Mouse (Mus musculus): ENCODE results near the gene Crkl. TPM values are rescaled to one million over a fixed set of nuclear protein-coding genes. Genes with fewer than 3 reads are reported as not detected.

Crkl gene
- polyA plus RNA-seq, 1 experiment from 2014 or later: 92.2 TPM

GRCm38 (mm10) chr16:17460254-17460653 lies 8.5 kb downstream of the Crkl start:
- Histone ChIP-seq H3K9me3 (no peaks in the 10 kb centered on the region), H3K4me3 (replicated peaks) (no peak overlapping the region), H3K4me1 (replicated peaks) (peaks cover 17% of the 10 kb centered on the region; the same call in 1 of the 2 replicates), H3K36me3 (peaks cover 78% of the 10 kb centered on the region), H3K27me3 (no peaks in the 10 kb centered on the region), H3K4me2 (no peak overlapping the region), H3K27ac (no peak overlapping the region), H3K9ac (replicated peaks) (no peak overlapping the region)
- ATAC-seq (ENCODE audit: insufficient number of reproducible peaks, insufficient read depth, low FRiP score, low TSS enrichment, low read depth): no peak
- 90% methylated on average over 4 of the region's 4 CpGs for WGBS

DNA sequence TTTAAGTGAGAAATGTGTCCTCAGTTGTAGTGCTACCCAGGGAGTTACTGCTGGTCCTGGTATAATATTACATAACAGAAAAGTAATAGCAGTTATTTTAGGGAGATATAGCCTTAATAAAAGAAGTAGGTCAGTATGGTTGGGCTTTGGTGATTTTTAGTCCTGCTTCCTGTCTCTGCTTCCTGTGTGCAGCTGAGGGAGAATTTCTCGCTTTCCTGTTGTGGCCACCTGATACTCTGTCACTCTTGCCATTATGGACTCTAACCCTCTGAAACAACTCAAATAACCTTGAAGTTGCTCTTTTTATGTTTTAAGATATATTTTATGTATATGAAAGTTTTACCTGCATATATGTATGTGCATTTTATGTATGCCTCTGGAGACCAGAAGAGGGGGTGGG lies 9.8 kb downstream of the Crkl start:
- no peak overlapping the region for H3K27ac ChIP-seq
- no peak overlapping the region for H3K4me2 ChIP-seq
- 0 out of 2 replicates have a peak, but pooled peaks cover 13% of the 10 kb centered on the region for H3K4me1 ChIP-seq (replicated peaks)
- H3K27me3 ChIP-seq: no peaks in the 10 kb centered on the region
- 93% methylated on average over 1 of the region's 1 CpGs for WGBS
- no peaks in the 10 kb centered on the region for H3K9me3 ChIP-seq
- no peak for ATAC-seq (ENCODE audit: insufficient number of reproducible peaks, insufficient read depth, low FRiP score, low TSS enrichment, low read depth)
- H3K36me3 ChIP-seq: peaks cover 66% of the 10 kb centered on the region
- H3K4me3 ChIP-seq (replicated peaks): no peak overlapping the region
- no peak overlapping the region for H3K9ac ChIP-seq (replicated peaks)

GRCm38 (mm10) chr16:17463184-17463583 lies 11.4 kb downstream of the Crkl start:
- Histone ChIP-seq H3K9me3 (no peaks in the 10 kb centered on the region), H3K27me3 (no peaks in the 10 kb centered on the region), H3K4me2 (no peak overlapping the region), H3K27ac (no peak overlapping the region), H3K4me1 (replicated peaks) (0 out of 2 replicates have a peak, but pooled peaks cover 7% of the 10 kb centered on the region), H3K9ac (replicated peaks) (no peak overlapping the region), H3K4me3 (replicated peaks) (no peak overlapping the region), H3K36me3 (peaks cover 57% of the 10 kb centered on the region)
- no peak for ATAC-seq (ENCODE audit: insufficient number of reproducible peaks, insufficient read depth, low FRiP score, low TSS enrichment, low read depth)
- WGBS: 86% methylated on average over 2 of the region's 2 CpGs

DNA sequence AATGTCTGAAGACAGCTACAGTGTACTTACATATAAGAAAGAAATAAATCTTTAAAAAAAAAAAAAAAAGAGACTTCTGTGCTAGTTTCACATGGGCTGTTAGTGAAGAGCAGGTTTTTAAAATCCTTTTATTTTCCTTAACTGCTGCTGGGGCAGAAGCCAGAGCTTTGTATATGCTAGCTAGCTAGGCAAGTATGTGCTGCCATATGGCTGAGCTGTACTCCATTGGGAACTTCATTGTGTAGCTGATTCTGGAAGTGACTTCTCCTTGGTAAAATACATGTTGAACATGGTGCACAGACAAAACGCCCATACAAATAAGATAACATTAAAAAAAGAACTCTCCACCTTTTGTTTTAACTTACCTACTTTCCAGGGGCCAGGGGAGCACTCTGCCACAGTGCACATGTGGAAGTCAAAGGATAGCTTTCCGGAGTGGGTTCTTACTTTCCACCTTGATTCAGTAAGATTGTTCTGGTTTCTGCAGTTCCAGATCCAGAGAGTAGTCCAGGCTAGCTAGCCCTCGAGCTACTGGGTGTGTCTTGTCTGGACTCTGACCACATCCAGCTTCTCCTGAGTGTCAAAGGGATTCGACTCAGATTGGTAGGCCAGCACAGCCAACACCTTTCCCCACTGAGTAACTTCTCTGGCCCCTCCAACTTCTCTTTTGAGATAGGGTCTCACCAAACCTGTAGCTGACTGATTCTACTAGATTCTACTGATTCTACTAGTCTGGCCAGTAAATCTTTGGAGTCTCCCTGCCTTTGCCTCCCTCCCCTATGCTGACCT lies 15.3 kb downstream of the Crkl start:
- Histone ChIP-seq H3K27me3 (no peaks in the 10 kb centered on the region), H3K4me2 (no peak overlapping the region), H3K4me3 (replicated peaks) (no peak overlapping the region), H3K27ac (no peak overlapping the region), H3K4me1 (replicated peaks) (0 out of 2 replicates have a peak, but pooled peaks cover 5% of the 10 kb centered on the region), H3K36me3 (peaks cover 54% of the 10 kb centered on the region), H3K9me3 (no peaks in the 10 kb centered on the region), H3K9ac (replicated peaks) (no peak overlapping the region)
- no peak for ATAC-seq (ENCODE audit: insufficient number of reproducible peaks, insufficient read depth, low FRiP score, low TSS enrichment, low read depth)
- WGBS: 80% methylated on average over 4 of the region's 4 CpGs

GRCm38 (mm10) chr16:17472498-17472897 lies 20.7 kb downstream of the Crkl start:
- H3K4me1 ChIP-seq (replicated peaks): no peaks in the 10 kb centered on the region
- no peak overlapping the region for H3K9ac ChIP-seq (replicated peaks)
- WGBS: 89% methylated on average over 6 of the region's 6 CpGs
- no peak overlapping the region for H3K4me3 ChIP-seq (replicated peaks)
- no peak for ATAC-seq (ENCODE audit: insufficient number of reproducible peaks, insufficient read depth, low FRiP score, low TSS enrichment, low read depth)
- H3K4me2 ChIP-seq: no peak overlapping the region
- no peaks in the 10 kb centered on the region for H3K9me3 ChIP-seq
- H3K36me3 ChIP-seq: peaks cover 67% of the 10 kb centered on the region
- no peaks in the 10 kb centered on the region for H3K27me3 ChIP-seq
- H3K27ac ChIP-seq: no peak overlapping the region

DNA sequence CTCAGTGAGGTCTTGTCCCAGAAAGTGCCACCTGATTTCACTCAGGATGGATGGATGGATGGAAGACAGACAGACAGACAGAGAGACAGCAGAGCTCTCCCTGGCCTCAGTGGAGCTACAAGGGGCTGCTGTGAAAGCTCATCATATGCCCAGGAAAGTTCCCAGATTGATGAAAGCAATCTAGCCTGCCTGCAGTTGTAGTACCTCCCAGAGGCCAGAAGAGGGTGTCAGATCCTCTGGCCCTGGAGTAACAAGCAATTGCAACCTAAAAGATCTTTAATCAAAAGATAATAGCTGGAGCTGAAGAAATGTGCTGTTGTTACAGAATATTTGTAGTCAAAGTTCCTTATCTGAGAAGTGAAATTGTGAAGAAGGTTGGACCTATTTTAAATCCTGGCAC lies 22.3 kb downstream of the Crkl start:
- ATAC-seq (ENCODE audit: insufficient number of reproducible peaks, insufficient read depth, low FRiP score, low TSS enrichment, low read depth): no peak
- H3K36me3 ChIP-seq: peaks cover 77% of the 10 kb centered on the region

GRCm38 (mm10) chr16:17474761-17475160 lies 23.0 kb downstream of the Crkl start:
- no peaks in the 10 kb centered on the region for H3K27me3 ChIP-seq
- H3K4me3 ChIP-seq (replicated peaks): no peak overlapping the region
- peaks cover 78% of the 10 kb centered on the region for H3K36me3 ChIP-seq
- no peaks in the 10 kb centered on the region for H3K9me3 ChIP-seq
- no peak overlapping the region for H3K4me2 ChIP-seq
- 82% methylated on average over 2 of the region's 2 CpGs for WGBS
- H3K27ac ChIP-seq: no peak overlapping the region
- ATAC-seq (ENCODE audit: insufficient number of reproducible peaks, insufficient read depth, low FRiP score, low TSS enrichment, low read depth): no peak
- H3K4me1 ChIP-seq (replicated peaks): no peaks in the 10 kb centered on the region
- H3K9ac ChIP-seq (replicated peaks): no peak overlapping the region

More for the DNA sequence above, 22.3 kb downstream of the Crkl start:
- H3K9me3 ChIP-seq: no peaks in the 10 kb centered on the region
- no peak overlapping the region for H3K4me3 ChIP-seq (replicated peaks)
- no peaks in the 10 kb centered on the region for H3K4me1 ChIP-seq (replicated peaks)
- H3K27me3 ChIP-seq: no peaks in the 10 kb centered on the region
- 0 out of 2 replicates have a peak overlapping the region, but pooled peaks have one; percentile 18 for H3K9ac ChIP-seq (replicated peaks)
- no peak overlapping the region for H3K4me2 ChIP-seq
- no peak overlapping the region for H3K27ac ChIP-seq

GRCm38 (mm10) chr16:17475326-17475725 lies 23.5 kb downstream of the Crkl start:
- H3K4me1 ChIP-seq (replicated peaks): no peaks in the 10 kb centered on the region
- no peaks in the 10 kb centered on the region for H3K9me3 ChIP-seq
- WGBS: 92% methylated on average over 4 of the region's 4 CpGs
- peaks cover 78% of the 10 kb centered on the region for H3K36me3 ChIP-seq
- no peak overlapping the region for H3K4me2 ChIP-seq
- no peak overlapping the region for H3K4me3 ChIP-seq (replicated peaks)
- H3K9ac ChIP-seq (replicated peaks): no peak overlapping the region
- no peak for ATAC-seq (ENCODE audit: insufficient number of reproducible peaks, insufficient read depth, low FRiP score, low TSS enrichment, low read depth)
- H3K27me3 ChIP-seq: no peaks in the 10 kb centered on the region
- no peak overlapping the region for H3K27ac ChIP-seq

- Histone ChIP-seq H3K9ac (replicated peaks) (no peak overlapping the region), H3K27me3 (no peaks in the 10 kb centered on the region), H3K4me3 (replicated peaks) (no peak overlapping the region), H3K27ac (no peak overlapping the region), H3K36me3 (peaks cover 75% of the 10 kb centered on the region), H3K4me1 (replicated peaks) (no peaks in the 10 kb centered on the region), H3K4me2 (no peak overlapping the region), H3K9me3 (no peaks in the 10 kb centered on the region)
- no peak; the same call in 1 of the 2 replicates for ATAC-seq (ENCODE audit: insufficient number of reproducible peaks, insufficient read depth, low FRiP score, low TSS enrichment, low read depth)
- WGBS: 86% methylated on average over 4 of the region's 4 CpGs
Observed at GRCm38 (mm10) chr16:17478331-17478943, 26.6 kb downstream of the Crkl start.

DNA sequence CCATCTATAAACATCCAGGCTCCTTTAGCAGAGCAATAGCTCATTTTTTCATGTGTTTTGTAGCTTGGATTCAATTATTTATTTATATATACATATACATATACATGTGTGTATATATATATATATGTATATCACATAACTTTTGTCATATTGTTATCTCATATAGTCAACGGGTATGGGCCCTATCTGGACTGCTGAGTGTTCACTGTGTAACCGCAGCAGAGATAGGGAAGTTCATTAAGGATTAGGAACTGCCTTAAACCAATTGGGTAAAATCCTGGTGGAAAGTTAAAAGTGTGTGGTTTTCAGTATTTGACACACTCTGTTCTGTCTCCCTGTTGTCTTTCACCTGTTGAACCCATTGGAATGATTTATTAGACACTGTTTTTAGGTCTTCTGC lies 29.7 kb downstream of the Crkl start:
- no peak for ATAC-seq (ENCODE audit: insufficient number of reproducible peaks, insufficient read depth, low FRiP score, low TSS enrichment, low read depth)
- H3K36me3 ChIP-seq: peaks cover 90% of the 10 kb centered on the region

DNA sequence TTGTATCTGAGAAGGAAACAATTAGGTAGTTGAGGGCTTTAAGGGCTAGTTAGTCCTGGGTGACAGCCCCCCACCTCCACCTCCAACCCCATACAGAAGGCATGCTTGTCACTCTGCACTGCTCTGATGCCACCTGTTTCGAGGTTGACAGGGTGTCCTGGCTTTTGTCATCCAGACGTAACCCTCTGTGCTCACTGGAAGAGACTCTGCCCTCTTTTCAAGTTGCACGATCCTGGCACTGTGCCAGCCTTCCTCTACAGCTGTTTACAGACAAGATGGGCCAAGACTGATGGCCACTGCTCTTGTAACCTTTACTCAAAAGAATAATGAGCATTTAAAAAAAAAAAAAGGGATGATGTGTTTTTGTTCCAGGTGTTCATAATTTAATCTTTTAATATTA lies 34.7 kb downstream of the Crkl start:
- no peak overlapping the region for H3K4me2 ChIP-seq
- H3K36me3 ChIP-seq: peaks cover 58% of the 10 kb centered on the region
- no peaks in the 10 kb centered on the region for H3K9me3 ChIP-seq
- H3K4me3 ChIP-seq (replicated peaks): no peak overlapping the region
- no peak overlapping the region for H3K9ac ChIP-seq (replicated peaks)
- H3K27me3 ChIP-seq: peaks cover 34% of the 10 kb centered on the region
- peaks cover 12% of the 10 kb centered on the region; the same call in 1 of the 2 replicates for H3K4me1 ChIP-seq (replicated peaks)
- WGBS: 39% methylated on average over 3 of the region's 3 CpGs
- H3K27ac ChIP-seq: no peak overlapping the region
- no peak for ATAC-seq (ENCODE audit: insufficient number of reproducible peaks, insufficient read depth, low FRiP score, low TSS enrichment, low read depth)

More for the DNA sequence above, 29.7 kb downstream of the Crkl start:
- Histone ChIP-seq H3K9me3 (no peaks in the 10 kb centered on the region), H3K9ac (replicated peaks) (no peak overlapping the region), H3K4me3 (replicated peaks) (no peak overlapping the region), H3K27me3 (no peaks in the 10 kb centered on the region), H3K4me1 (replicated peaks) (no peaks in the 10 kb centered on the region), H3K27ac (no peak overlapping the region), H3K4me2 (no peak overlapping the region)
- 95% methylated on average over 2 of the region's 2 CpGs for WGBS

All from limb, embryonic 12.5 days (tissue).